Mouse (Mus musculus): ENCODE results near the gene Col4a4. TPM values are rescaled to one million over a fixed set of nuclear protein-coding genes. Genes with fewer than 3 reads are reported as not detected.

Gene Col4a4
- polyA plus RNA-seq, 2 experiments from 2014 or later = 0.11 to 0.12 TPM

DNA sequence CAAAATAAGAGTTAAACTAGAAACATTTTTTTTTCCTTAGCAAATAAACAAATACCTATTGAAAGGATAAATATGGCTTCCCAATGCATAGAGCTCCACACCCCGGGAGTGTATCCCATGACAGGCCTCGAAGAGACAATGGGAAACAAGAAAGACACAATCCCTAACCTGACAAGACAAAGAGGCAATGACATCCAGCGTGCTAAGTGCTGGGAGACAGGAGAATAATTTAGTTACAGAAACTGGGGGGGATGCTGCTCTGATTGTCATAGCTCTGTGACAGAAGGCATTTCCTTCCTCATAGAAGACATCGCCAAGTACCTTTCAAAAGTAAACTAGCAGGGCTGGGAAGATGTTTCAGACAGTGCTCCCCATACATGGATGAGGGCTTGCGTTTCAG lies 111.4 kb downstream of the Col4a4 start:
- ATAC-seq = no peak

DNA sequence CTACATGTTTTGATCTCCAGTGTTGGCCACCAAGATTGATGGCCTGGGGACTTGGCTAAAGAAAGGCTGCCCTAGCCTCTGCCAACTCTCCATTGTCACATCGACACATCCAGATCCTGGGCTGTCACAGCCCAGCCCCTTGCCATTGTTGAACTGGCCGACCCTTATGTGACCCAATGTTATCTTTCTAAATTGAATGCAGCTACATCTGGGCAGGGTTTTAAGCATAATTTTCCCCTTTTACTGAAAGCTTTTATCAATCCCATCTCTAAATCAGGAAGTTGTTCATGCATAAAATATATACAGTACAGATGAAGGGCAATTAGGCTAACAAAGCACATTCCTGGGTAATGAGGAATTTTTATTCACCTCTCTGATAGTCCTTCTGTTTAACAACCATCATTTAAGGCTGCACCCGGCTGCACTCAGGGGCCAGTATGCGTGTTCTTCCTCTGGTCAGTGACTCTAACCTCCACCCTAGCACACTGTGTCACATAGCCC lies 112.1 kb downstream of the Col4a4 start:
- no peak for ATAC-seq

DNA sequence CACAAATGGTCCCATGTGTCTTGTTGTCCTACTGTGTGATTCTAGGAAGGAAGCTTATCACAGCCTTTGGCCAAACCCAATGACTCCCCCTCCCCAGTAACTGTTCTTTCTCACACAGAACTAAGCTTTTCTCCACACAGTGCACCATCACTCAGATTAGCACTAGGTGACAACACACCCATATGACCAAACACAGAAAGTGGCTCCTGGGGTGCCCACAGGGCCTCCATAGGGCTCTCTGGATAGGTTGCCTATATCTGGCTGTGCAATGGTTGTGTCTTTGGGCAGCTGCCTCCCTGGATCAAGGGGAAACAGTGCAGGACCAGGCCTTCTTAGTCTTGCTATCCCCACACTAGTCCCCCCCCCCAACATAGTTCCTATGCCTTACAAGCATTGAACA lies 113.2 kb downstream of the Col4a4 start:
- ATAC-seq = no peak

DNA sequence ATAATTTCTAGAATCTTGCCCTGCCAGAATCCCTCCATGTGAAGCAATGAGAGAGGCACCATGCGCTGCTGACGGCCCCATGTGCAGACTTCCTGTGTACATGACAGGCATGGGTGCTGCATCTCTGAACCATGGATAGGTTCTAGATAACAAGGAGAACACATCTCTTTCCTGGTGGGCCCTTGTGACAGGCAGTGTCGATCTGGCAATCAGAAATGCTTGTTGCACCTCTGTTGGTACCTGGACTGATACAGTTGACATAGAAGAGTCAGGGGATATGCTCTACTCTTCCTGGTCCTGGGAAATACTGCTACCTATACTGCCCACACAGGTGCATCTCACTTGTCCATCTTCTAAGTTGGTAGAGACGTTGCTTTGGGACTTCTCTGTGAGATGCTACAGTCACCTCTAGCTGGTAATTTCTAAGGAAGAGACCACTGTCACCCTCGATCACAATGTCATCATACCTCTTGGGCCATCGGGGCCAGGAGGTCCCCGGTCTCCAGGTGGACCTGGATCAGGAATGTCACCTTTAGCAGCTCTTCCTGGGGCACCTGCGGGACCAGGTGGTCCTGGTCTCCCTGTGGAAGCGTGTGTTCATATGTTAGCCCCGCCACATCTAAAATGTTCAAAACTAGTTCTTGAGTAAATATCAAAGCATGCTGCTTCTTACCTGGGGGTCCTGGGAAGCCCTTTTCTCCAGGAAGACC lies 116.0 kb downstream of the Col4a4 start:
- no peak for ATAC-seq

DNA sequence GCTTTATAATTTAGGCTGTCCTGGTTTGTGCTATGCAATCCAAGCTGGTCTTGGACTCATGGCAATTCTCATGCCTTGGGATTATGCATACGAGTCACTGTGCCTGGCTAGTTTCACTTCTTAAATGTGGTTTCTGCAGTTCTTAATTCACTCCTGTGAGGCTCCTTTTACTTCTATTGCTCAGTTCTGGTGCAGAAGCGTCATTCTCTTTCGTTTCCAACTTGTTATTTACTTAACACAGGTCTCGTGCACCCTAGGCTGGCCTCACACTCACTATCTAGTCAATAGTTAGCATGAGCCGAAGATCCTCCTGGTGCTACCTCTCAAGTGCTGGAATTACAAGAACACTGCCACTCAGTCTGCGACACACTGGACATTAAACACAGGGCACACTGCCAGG lies 117.8 kb downstream of the Col4a4 start:
- no peak for ATAC-seq

DNA sequence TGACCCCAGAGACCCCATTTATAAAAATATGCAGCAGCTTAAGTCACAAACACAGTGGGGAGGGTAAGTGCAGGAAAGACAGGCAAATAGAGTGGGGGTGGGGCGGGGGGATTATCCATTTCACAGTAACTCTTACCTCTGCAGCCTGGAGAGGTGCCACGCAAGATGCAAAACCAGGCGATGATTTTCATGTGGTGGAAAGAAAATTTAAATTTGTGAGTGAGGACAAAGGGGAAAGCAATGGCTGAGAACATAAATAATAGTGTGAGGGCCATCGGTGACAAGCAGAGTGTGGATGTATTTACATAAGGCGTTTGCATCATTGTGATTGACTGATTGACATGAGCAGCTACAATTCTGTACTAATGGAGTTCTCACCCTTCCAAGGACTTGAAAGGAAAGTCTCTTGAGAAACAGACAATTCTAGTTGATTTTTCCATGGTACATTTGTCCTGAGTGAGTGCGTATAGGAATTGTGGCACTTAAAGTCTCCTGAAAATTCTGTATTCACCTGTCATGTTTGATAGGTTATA lies 121.3 kb downstream of the Col4a4 start:
- no peak for ATAC-seq

DNA sequence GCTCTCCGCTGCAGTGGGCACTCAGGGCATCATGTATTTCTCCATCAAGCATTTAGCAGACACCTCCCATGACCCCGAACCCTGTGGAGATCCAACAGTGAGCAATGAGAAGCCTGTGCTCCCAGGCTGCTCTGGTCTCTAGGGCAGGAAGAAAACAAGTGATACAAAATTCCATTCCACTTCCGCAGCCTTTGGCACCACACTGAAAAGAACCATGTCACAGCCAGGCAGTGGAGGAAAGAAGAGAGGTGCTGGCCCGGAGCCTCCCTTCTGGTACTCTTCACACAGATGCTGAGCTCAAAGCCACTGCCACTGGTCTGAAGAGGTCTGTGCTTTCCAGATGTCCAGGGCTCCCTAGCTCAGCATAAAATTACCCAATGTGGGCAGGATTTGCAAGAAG lies 125.6 kb downstream of the Col4a4 start:
- ATAC-seq = no peak

DNA sequence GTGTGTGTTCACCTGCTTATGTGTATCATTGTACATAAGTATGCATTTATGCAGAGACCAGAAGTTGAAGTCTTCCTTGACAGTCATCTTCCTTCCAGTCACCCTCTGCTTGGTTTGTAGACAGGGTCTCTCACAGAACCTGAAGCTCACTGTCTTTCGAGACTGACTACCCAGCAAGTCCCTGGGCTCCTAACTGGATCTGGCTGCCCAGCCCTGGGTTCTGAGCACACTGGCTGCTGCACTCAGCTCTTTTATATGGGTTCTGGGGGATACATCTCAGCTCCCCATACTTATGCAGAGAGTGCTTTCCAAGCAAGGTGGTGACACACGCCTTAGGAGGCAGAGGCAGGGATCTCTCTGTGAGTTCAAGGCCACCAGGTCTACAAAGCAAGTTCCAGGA lies 126.7 kb downstream of the Col4a4 start:
- ATAC-seq = no peak

DNA sequence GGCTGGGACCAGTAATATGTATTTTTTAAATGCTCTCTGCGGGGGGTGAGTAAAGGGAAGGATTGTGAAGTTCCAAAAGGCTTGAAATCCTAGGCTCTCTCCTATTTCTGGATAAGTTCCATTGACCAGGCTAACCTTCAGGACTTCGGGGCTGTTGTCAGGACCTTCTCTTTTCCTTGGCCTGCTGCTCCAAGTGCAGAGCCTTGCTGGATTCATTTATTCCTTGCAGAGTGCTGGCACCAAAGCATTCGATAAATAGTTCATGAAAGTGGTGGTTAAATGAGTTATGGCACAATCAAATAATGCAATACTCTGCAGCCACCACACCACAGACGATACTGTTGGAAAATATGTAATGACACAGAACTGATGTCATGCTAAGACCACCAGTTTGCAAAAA lies 127.3 kb downstream of the Col4a4 start:
- no peak for ATAC-seq

DNA sequence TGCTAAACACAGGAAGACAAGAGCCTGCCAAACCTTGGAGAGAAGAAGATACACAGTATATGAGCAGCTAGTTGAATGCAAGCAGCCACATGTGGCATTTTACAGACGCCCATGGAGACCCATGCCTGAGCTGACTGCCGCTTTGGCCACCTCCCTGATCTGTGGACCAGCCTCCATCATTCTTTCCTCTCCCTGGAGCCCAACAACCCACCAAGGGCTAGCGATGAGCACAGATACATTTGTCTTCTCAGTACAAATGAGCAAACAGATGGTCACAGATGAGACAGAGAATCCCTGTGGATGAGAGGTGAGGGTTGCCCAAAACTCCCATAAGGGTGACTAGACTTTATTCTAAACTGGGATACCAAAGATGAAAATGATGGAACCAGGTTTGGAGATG lies 132.6 kb downstream of the Col4a4 start:
- no peak for ATAC-seq

DNA sequence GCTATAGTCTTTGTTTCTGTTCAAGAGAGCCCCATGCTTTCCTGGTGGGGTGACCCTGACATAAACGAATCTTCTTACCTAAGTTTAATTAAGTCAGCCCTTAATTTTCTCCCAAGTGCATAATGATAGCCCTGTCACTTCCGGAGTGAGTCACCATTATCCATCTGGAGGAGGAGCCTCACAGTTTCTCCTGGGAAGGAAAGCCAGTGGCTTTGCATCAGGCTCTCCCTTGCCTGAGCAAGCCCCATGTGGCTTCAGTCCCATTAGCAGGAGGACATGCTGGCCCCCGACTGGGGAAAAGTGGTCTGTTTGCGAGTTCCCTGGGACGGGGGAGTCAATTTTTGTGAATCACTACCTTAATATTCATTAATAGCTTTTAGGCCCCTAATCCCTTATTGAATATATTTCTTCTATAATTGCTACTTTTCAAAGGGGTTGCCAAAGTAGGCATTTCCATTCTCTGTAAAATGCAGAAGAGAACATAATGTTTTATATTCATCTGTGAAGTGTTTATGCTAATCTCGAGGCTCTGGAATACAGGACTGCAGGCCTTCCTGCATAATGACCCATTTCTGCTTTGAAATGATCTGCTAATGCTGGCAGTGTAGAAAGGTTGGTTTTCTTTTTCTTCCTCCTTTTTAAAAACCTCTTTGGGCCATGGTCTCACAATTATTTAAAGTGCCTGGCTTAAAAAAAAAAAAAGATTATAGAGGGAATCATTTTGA lies 134.6 kb downstream of the Col4a4 start:
- no peak for ATAC-seq

DNA sequence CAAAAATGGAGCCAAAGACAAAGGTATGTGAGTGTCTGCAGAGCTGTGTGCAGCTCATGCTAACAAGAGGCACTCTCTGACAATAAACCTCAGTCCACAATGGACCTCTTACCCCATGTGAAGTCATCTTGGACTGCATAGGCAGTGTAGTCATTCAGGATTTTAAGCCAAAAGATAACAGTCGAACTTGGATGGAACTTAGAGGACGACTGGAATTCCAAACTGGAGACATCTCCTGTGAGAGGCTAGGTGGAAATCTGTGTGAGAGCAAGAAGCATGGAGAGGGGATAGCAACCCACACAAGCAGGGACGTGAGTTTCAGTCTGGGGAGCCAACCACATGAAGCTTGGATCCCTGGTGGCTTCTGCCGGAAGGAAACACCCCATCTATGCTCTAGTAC lies 136.8 kb downstream of the Col4a4 start:
- ATAC-seq = no peak

DNA sequence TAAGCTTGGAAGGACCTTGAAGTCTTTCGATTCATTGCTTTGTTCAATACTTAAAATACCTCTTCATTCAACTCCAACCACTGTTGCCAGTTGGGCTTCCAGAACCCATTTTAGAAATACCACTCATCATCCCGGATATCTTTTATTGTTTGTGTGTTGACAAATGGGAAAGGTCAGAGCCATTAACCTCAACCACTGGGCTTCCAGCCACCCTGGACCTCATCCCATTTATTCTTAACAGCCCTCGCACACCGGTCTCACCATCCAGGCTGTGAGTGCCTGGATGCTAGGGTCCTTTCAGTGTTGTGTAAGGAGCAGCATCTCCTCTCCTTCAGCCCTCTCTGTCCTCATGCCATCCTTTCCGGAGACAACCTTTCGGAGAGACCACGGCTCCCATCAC lies 140.6 kb downstream of the Col4a4 start:
- no peak for ATAC-seq

DNA sequence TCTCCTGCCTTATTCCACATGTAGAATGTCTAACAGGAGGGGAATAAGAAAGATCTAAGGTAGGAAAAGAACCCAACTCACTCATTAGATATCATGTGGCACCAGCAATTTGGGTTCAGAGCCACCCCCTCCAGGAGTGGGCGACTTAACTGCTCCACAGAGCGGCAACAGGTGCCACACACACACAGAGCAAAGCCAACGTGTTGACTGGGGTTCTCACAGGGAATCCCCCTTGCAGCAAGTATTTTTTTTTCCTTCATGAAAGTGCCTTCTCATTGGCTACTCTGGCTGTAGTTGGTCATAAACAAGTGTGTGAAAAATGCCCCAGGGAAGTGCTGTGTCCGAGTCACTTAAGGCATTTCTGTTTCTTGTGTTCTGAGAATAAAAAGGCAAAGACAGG lies 143.1 kb downstream of the Col4a4 start:
- peak; percentile 52 for ATAC-seq

DNA sequence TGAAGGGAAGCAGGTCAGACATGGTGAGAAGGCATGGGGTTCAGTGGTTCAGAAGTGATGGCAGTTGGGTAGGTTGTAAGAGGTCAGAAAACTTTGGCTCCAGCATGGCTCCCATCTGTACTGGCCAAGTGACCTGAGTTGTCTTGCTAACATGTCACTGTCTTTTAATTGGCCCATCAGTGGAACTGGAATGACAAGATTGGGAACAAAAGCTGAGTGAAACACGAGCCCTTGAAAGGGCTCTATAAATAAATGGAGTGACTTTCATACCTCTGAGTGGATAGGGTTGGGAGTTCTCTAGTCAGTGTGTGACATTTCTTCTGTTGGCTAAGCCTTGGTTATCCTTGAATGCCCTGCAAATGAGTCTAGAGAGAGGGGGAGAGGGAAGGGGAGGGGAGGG lies 146.5 kb downstream of the Col4a4 start:
- ATAC-seq = no peak

DNA sequence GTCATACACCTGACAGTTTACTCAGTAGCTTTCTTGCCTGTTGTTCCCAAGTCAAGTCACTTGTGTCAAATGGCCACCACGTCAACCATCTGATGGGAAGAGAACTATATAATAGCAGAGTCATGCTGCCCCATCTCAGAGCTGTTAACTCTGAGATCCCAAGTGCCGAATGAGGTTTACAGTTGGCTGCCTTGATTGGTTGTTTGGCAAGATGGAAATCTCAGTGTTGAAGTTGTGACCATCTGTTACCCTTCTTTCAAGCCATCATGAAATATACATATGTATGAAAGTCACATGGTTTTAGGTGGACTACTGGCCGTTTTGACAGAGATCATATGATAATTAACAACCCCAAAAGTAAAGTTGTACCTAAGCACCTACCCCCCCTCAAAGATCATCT lies 149.4 kb downstream of the Col4a4 start:
- no peak for ATAC-seq

DNA sequence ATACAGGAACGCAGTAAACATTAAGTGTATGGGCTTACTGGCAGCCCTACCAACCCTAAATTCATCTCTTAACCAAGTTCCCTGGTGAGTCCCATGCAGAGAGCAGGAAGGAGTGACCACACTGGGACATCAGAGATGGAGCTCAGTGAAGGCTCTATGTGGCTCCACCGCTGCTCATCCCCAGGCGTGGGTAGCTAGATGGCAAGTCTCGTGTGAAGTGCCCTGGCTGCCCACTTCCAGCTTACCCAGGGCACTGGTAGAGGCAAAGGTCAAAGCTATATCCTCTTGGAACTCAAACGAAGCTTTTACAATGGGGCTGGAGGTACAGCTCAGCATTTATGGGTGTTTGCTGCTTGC lies 153.0 kb downstream of the Col4a4 start:
- ATAC-seq = no peak

DNA sequence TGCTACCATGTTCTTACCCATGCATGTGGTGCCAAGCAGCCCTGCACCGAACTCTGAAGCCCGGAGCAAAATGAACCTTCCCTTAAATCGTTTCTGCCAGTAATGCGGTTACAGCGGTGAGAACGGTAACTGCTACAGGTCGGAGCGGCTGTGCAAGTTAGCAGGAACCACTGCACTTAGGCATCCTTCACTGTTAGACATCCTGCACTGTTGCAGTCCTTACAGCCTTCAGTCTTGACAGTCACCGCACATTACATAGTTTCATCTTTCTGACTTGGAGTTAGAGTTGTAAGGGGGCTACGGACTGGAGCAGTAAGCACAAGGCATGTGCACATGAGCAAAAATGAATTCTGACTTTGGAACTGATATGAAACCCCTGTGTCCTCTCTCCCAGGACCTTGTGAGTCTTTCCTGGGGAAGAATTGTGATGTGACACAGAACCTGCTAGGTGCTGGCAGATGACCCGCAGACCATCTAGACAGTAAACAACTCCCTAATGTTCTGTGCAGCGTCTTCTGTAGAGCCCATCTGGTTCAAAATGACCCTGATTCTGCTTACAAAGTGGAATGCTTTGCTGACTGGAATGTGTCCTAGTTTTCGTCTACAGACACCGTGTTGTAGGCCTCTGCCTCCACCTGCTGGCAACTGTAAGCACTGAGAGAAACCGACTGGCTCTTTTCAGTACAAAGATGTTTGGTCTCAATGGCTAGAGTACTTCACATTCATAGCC lies 153.6 kb downstream of the Col4a4 start:
- ATAC-seq = no peak

DNA sequence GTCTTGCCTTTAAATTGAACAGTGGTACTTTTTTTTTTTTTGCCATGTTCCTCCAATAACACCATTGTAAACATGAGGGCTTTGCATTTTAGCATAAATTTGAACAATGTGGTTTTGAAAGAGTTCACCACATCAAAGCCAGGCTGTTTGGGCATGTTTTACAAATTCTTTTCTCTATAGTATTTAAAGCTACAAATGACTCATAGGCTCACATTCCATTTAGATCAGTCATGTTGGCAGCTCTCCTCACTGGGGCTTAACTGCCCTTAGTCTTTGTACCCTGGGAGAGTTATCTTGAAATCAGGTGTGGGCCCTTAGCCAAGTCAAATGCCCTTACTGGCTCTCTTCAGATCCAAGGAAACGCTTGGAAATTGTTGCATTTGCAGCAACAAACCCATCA lies 157.6 kb downstream of the Col4a4 start:
- peak; percentile 49 for ATAC-seq

DNA sequence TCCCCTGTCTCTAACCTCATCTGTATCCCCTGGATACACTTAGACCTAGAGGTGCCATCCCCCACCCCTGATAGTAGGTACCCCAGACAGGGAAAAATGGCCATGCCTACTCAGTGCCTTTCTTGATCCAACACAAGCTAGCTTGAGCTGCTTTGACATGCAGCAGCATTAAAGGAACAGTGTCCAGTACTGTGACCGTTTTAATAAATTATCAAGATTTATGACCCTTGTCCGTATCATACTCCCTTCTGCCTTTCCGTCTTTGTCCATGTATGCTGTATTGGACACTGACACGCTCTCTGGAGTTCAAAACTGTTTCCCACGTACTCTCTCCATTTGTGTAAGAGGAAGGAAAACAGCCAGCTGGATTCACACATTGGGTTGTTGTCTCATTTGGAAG lies 158.9 kb downstream of the Col4a4 start:
- ATAC-seq = no peak

DNA sequence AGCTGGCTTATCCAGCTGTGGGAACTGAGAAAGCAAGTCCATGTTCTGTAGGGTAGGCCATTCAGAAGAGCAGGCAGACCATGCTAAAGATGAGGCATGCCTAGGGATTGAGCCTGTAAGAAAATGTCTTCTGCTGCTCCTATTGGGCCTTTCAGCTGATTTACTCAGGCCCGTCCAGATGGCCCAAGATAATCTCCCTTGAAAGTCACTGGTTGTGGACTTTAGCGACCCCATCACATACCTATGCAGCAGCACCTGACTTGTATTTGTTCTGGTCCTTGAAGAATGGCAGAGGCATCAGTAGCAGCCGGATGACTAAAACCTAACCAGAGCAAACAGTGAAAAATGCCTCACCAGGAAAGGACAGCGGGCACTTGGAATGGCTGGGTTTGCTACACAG lies 171.0 kb downstream of the Col4a4 start:
- no peak for ATAC-seq

DNA sequence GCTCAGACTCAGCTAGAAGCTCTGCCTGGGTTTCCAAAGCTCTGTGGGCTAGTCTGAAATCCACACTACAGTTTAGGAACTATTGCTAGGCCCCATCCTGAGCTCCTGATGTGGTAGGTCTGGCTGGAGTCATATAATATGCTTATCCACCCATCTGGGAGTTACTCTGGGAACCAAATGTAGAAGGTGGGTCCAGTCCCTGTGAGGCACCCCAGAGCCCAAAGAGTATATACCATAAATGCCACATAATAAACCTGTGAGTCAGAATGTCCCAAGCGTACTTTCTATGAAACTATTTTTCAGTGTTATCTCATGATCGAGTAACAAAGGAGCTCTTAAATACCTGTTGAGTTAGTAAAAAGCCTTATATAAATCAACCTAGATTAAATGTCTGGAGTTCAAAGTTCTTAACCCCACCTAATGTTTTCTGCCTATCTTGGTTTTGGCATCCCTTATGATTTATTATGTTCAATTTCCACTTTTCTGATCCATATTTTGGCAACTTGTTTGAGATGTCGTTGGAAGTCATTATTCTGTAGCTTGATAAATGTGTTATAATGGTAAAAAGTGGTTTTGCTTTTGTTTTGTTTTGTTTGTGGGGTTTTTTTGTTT lies 172.1 kb downstream of the Col4a4 start:
- no peak for ATAC-seq

DNA sequence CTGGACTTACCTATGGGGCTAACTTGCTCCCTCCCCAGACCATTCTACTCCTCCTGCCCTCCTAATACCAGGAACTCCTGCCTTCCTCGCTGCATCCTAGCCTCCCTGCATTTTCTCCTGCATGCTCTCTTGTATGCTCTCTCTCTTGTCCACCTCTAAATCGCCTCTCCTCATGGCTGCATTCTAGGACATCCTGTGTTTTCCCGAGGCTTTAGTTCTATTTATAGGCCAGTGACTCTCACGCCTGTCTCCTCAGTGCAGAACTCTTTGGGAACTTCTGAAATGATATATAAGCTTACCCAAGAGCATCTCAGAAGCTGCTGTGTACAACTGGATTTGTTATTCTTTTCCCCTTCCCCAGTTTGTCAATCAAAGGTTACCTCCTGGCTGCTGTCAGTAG lies 174.6 kb downstream of the Col4a4 start:
- ATAC-seq = no peak
